Comparison of ENCODE assay signal across 22 mouse cellular contexts in genomic region chrX:10786359-10786758, GRCm38 (mm10).
DNase-seq lines count a peak whose midpoint lies in the region; ATAC-seq and TF ChIP-seq lines count a peak whose summit lies in the region.
"Had no signal": no experiment of that assay in that cellular context is flagged by ENCODE, and none has a peak within 500 bp of the region (broad histone marks: within the 10 kb centered on the region; RNA-seq: fewer than 3 reads in every experiment).

No protein-coding gene starts in this region.

- H3K4me1 ChIP-seq in bone marrow macrophage, adult 2 months (ENCODE audit: control insufficient read depth, insufficient read depth, low read length): peaks cover 16% of the 10 kb centered on the region
- H3K4me1 ChIP-seq in cerebellum, adult 2 months (ENCODE audit: control insufficient read depth, insufficient read depth, low read length): no peaks in the 10 kb centered on the region
- H3K4me1 ChIP-seq: embryonic facial prominence, embryonic 12.5 days; embryonic facial prominence, embryonic 15.5 days; hindbrain, embryonic 12.5 days; hindbrain, embryonic 15.5 days had no signal

- WGBS in macrophage (ENCODE audit: missing documents): 10% methylated on average over 3 of the region's 3 CpGs
- WGBS in cerebellum, adult 2 months: 74% methylated on average over 3 of the region's 3 CpGs

- 0 out of 2 replicates have a peak, but pooled peaks have one; percentile 26 for ATAC-seq in neutrophil, adult 5-6 weeks (ENCODE audit: extremely low read depth, insufficient number of reproducible peaks, low FRiP score, poor library complexity, severe bottlenecking)
- ATAC-seq: CD4-positive, CD25-positive, alpha-beta regulatory T cell, adult 4 months; forebrain, embryonic 14.5 days; forebrain, postnatal 0 days had no signal

- peak; percentile 5 for DNase-seq in 416B (ENCODE audit: low read depth)
- no peak for DNase-seq in cerebellum, adult 2 months
- no peak for DNase-seq in embryo, embryonic 11 days
- no peak for DNase-seq in urinary bladder, postnatal 25 days (ENCODE audit: low spot score)
- DNase-seq: adrenal gland, postnatal 10 days; adrenal gland, postnatal 36 days; cerebellum, adult 11 months; cerebellum, adult 8-10 months; cerebellum, postnatal 36 days; forebrain, postnatal 0 days; gastrocnemius, postnatal 10 days; gastrocnemius, postnatal 36 days; heart, adult 11 months had no signal

- no peak overlapping the region for H3K4me3 ChIP-seq in bone marrow macrophage, adult 2 months (ENCODE audit: insufficient read depth, low read length)
- no peak overlapping the region for H3K4me3 ChIP-seq in macrophage (ENCODE audit: inconsistent target)
- H3K4me3 ChIP-seq in cerebellum, adult 2 months (replicated peaks; ENCODE audit: insufficient read depth, low read depth, low read length): no peak overlapping the region
- H3K4me3 ChIP-seq: embryonic facial prominence, embryonic 12.5 days; embryonic facial prominence, embryonic 15.5 days; hindbrain, embryonic 12.5 days; hindbrain, embryonic 15.5 days had no signal

- no peak for TF ChIP-seq POLR2A in bone marrow macrophage, adult 2 months (IDR thresholded peaks at IDR 0.05; ENCODE audit: borderline replicate concordance, low read depth, low read length)
- no peak for TF ChIP-seq POLR2A in cerebellum, adult 2 months (IDR thresholded peaks at IDR 0.05; ENCODE audit: borderline replicate concordance, insufficient read depth, low read length)

- TF ChIP-seq CTCF in bone marrow macrophage, adult 2 months (IDR thresholded peaks at IDR 0.05; ENCODE audit: low read depth, low read length): no peak
- no peak for TF ChIP-seq CTCF in cerebellum, adult 2 months (IDR thresholded peaks at IDR 0.05; ENCODE audit: borderline replicate concordance, insufficient read depth, low read depth, low read length)

- H3K27ac ChIP-seq in bone marrow macrophage, adult 2 months (ENCODE audit: insufficient read depth, low read depth, low read length): peak overlapping the region; percentile 79
- peak overlapping the region; percentile 66 for H3K27ac ChIP-seq in macrophage
- H3K27ac ChIP-seq in cerebellum, adult 2 months (ENCODE audit: insufficient read depth, low read length): no peak overlapping the region
- H3K27ac ChIP-seq: embryonic facial prominence, embryonic 12.5 days; embryonic facial prominence, embryonic 15.5 days; hindbrain, embryonic 12.5 days; hindbrain, embryonic 15.5 days had no signal

- H3K36me3 ChIP-seq in macrophage (ENCODE audit: inconsistent target): no peaks in the 10 kb centered on the region
- H3K36me3 ChIP-seq: embryonic facial prominence, embryonic 12.5 days; embryonic facial prominence, embryonic 15.5 days; hindbrain, embryonic 12.5 days; hindbrain, embryonic 15.5 days had no signal

- no peaks in the 10 kb centered on the region for H3K79me2 ChIP-seq in macrophage (ENCODE audit: inconsistent target)

- H3K27me3 ChIP-seq in cerebellum, adult 2 months (ENCODE audit: control insufficient read depth, insufficient read depth, low read length): no peaks in the 10 kb centered on the region
- H3K27me3 ChIP-seq: embryonic facial prominence, embryonic 12.5 days; embryonic facial prominence, embryonic 15.5 days; hindbrain, embryonic 12.5 days; hindbrain, embryonic 15.5 days had no signal
